26 mouse cellular contexts compared by ENCODE assay signal in genomic region chr13:98173008-98173407, GRCm38 (mm10). TPM values are rescaled to one million over a fixed set of nuclear protein-coding genes. Genes with fewer than 3 reads are reported as not detected.
"Had no signal": no experiment of that assay in that cellular context is flagged by ENCODE, and none has a peak within 500 bp of the region (broad histone marks: within the 10 kb centered on the region; RNA-seq: fewer than 3 reads in every experiment).

No protein-coding gene starts in this region.

- H3K36me3 ChIP-seq: kidney, embryonic 15.5 days; limb, embryonic 10.5 days; limb, embryonic 13.5 days; liver, embryonic 12.5 days; liver, embryonic 15.5 days; lung, embryonic 15.5 days; midbrain, embryonic 10.5 days; midbrain, embryonic 13.5 days; neural tube, embryonic 13.5 days; stomach, embryonic 15.5 days had no signal

- H3K9ac ChIP-seq: kidney, embryonic 15.5 days; limb, embryonic 13.5 days; liver, embryonic 12.5 days; liver, embryonic 15.5 days; lung, embryonic 15.5 days; midbrain, embryonic 13.5 days; neural tube, embryonic 13.5 days; stomach, embryonic 15.5 days had no signal

- H3K4me1 ChIP-seq: liver, embryonic 12.5 days; liver, embryonic 15.5 days; megakaryocyte, embryonic 14.5 days had no signal

- H3K27ac ChIP-seq: kidney, embryonic 15.5 days; limb, embryonic 13.5 days; liver, embryonic 12.5 days; liver, embryonic 15.5 days; lung, embryonic 15.5 days; midbrain, embryonic 13.5 days; neural tube, embryonic 13.5 days; stomach, embryonic 15.5 days had no signal

- H3K9me3 ChIP-seq: kidney, embryonic 15.5 days; limb, embryonic 10.5 days; limb, embryonic 13.5 days; liver, embryonic 12.5 days; liver, embryonic 15.5 days; lung, embryonic 15.5 days; midbrain, embryonic 10.5 days; neural tube, embryonic 13.5 days; stomach, embryonic 15.5 days had no signal

- H3K27me3 ChIP-seq: kidney, embryonic 15.5 days; limb, embryonic 13.5 days; liver, embryonic 15.5 days; lung, embryonic 15.5 days; midbrain, embryonic 13.5 days; neural tube, embryonic 13.5 days; stomach, embryonic 15.5 days had no signal

- H3K4me2 ChIP-seq: kidney, embryonic 15.5 days; limb, embryonic 13.5 days; liver, embryonic 12.5 days; liver, embryonic 15.5 days; lung, embryonic 15.5 days; midbrain, embryonic 13.5 days; neural tube, embryonic 13.5 days; stomach, embryonic 15.5 days had no signal

- H3K4me3 ChIP-seq: kidney, embryonic 15.5 days; limb, embryonic 10.5 days; limb, embryonic 13.5 days; liver, embryonic 12.5 days; liver, embryonic 15.5 days; lung, embryonic 15.5 days; megakaryocyte, embryonic 14.5 days; midbrain, embryonic 10.5 days; midbrain, embryonic 13.5 days; myocyte; neural tube, embryonic 13.5 days; stomach, embryonic 15.5 days had no signal

- DNase-seq: kidney, postnatal 10 days; layer of hippocampus, postnatal 36 days; liver; lung, postnatal 10 days; lung, postnatal 36 days; retina, postnatal 1 day; right cerebral cortex, postnatal 25 days; spleen, adult 18-20 months; thymus, adult 18-20 months; thymus, postnatal 36 days had no signal

- ATAC-seq: intestine, postnatal 0 days; liver, embryonic 12.5 days; midbrain, embryonic 13.5 days; midbrain, embryonic 16.5 days had no signal

RNA-seq across cellular contexts. Expression of gene Arhgef28, which starts 33.2 kb away (rescaled TPM):
- total RNA-seq: monocyte, adult 5-6 weeks; neutrophil, adult 5-6 weeks had no signal
